Mouse (Mus musculus) embryonic facial prominence, embryonic 11.5 days (tissue): ENCODE results near the gene Vmn2r9. TPM values are rescaled to one million over a fixed set of nuclear protein-coding genes. Genes with fewer than 3 reads are reported as not detected.
"Not testable (repeated sequence)": the region's sequence is repeated elsewhere in the genome, so short reads cannot be mapped to it uniquely, and the experiment has no call there.

Experiments
- ATAC-seq: fragments of 200-750 bp; cut with Nextera tagmentation; replicated peaks from 2 replicates; pipeline ENCODE4 v1.8.0; 2017; ENCODE audit warnings: low read depth; ENCODE audit not compliant: insufficient number of reproducible peaks, low FRiP score, low TSS enrichment
- DNase-seq: peaks from one replicate; pipeline ENCODE4 v3.0.0-alpha.2; 2015; ENCODE audit warnings: low spot score
- H3K27ac ChIP-seq: fragments of 300-500 bp; sonication (generic); replicated peaks from 2 replicates; pipeline ENCODE4 v1.5.1; 2014; ENCODE audit warnings: mild to moderate bottlenecking, low read depth, low read length, control low read depth
- H3K27me3 ChIP-seq: fragments of 300-500 bp; sonication (generic); 2 replicates; pipeline ENCODE4 v1.6.1; 2014; ENCODE audit warnings: mild to moderate bottlenecking, low read length, moderate library complexity, mixed read lengths; ENCODE audit not compliant: control insufficient read depth, insufficient read depth
- H3K36me3 ChIP-seq: fragments of 300-500 bp; sonication (generic); replicated peaks from 2 replicates; pipeline ENCODE4 v1.6.1; 2014; ENCODE audit warnings: low read depth, mild to moderate bottlenecking, low read length, moderate library complexity, mixed read lengths; ENCODE audit not compliant: control insufficient read depth, insufficient read depth
- H3K4me1 ChIP-seq: fragments of 300-500 bp; sonication (generic); 2 replicates; pipeline ENCODE4 v1.6.1; 2014; ENCODE audit warnings: low read length, mixed read lengths; ENCODE audit not compliant: control insufficient read depth, insufficient read depth
- H3K4me2 ChIP-seq: fragments of 300-500 bp; sonication (generic); 2 replicates; pipeline ENCODE4 v1.6.1; 2014; ENCODE audit warnings: low read depth, mild to moderate bottlenecking, control low read depth, low read length, moderate library complexity
- H3K4me3 ChIP-seq: fragments of 300-500 bp; sonication (generic); 2 replicates; pipeline ENCODE4 v1.5.1; 2014; ENCODE audit warnings: low read depth, low read length, control low read depth
- H3K9ac ChIP-seq: fragments of 300-500 bp; sonication (generic); replicated peaks from 2 replicates; pipeline ENCODE4 v1.6.1; 2014; ENCODE audit warnings: mild to moderate bottlenecking, control low read depth, low read length
- H3K9me3 ChIP-seq: fragments of 300-500 bp; sonication (generic); replicated peaks from 2 replicates; pipeline ENCODE4 v1.6.1; 2016; ENCODE audit warnings: mild to moderate bottlenecking, low read length, inconsistent platforms, mixed read lengths; ENCODE audit not compliant: control insufficient read depth
- WGBS: fragments of 180-500 bp; shearing (Covaris S2); extraction: QIAGEN DNeasy Blood & Tissue Kit; methylation state at CpG from one replicate; pipeline ENCODE4 v1.1.7; 2014; 5-methylcytosine and 5-hydroxymethylcytosine counted together
- polyA plus RNA-seq: library from polyadenylated mRNA; unstranded; fragments of >200 nt; fragmentation: Nextera tagmentation; extraction: Ambion mirVana; gene quantifications from 2 replicates; pipeline ENCODE4 v1.2.1, GENCODE M21; 2014

Gene Vmn2r9
- polyA plus RNA-seq, 1 experiment from 2014 or later: not detected

GRCm38 (mm10) chr5:108790385-108790784 is 62.0 kb downstream of the Vmn2r9 start:
- not testable (repeated sequence) for H3K4me1 ChIP-seq

More at GRCm38 (mm10) chr5:108790385-108790784, 62.0 kb downstream of the Vmn2r9 start:
- WGBS: 44% methylated on average over 1 of the region's 1 CpGs
- not testable (repeated sequence) for H3K27me3 ChIP-seq, H3K27ac ChIP-seq, H3K4me2 ChIP-seq, H3K4me3 ChIP-seq, H3K9me3 ChIP-seq, H3K36me3 ChIP-seq, ATAC-seq, H3K9ac ChIP-seq
- DNase-seq: peak; percentile 41

Other genes with a start within 250 kb of the Vmn2r9 start
- gene Gak, start 222.8 kb downstream of the Vmn2r9 start, polyA plus RNA-seq: 45.5 and 46.7 TPM in 2 replicates
- gene Tmem175, start 222.8 kb downstream of the Vmn2r9 start, polyA plus RNA-seq: 21.0 and 21.9 TPM in 2 replicates
- gene Idua, start 192.3 kb downstream of the Vmn2r9 start, polyA plus RNA-seq: 9.6 and 10.4 TPM in 2 replicates
- gene Dgkq, start 182.9 kb downstream of the Vmn2r9 start, polyA plus RNA-seq: 7.1 and 7.4 TPM in 2 replicates
- 0.38 and 0.71 TPM in 2 replicates for gene Slc26a1, start 177.0 kb downstream of the Vmn2r9 start, polyA plus RNA-seq
- gene Fgfrl1, start 160.2 kb downstream of the Vmn2r9 start, polyA plus RNA-seq: 21.4 and 22.4 TPM in 2 replicates
- 0.69 and 0.88 TPM in 2 replicates for gene Rnf212, start 77.6 kb downstream of the Vmn2r9 start, polyA plus RNA-seq
- gene Tmed11, start 57.2 kb downstream of the Vmn2r9 start, polyA plus RNA-seq: not detected in 2 replicates
- not detected in 2 replicates for gene Vmn2r8, start 43.8 kb downstream of the Vmn2r9 start, polyA plus RNA-seq
- gene Vmn2r10, start 153.9 kb upstream of the Vmn2r9 start, polyA plus RNA-seq: not detected in 2 replicates
- gene Vmn2r11, start 207.0 kb upstream of the Vmn2r9 start, polyA plus RNA-seq: not detected in 2 replicates
- gene Vmn2r12, start 245.3 kb upstream of the Vmn2r9 start, polyA plus RNA-seq: not detected in 2 replicates